Mouse (Mus musculus): ENCODE measurements around the gene Pgm5.

DNA sequence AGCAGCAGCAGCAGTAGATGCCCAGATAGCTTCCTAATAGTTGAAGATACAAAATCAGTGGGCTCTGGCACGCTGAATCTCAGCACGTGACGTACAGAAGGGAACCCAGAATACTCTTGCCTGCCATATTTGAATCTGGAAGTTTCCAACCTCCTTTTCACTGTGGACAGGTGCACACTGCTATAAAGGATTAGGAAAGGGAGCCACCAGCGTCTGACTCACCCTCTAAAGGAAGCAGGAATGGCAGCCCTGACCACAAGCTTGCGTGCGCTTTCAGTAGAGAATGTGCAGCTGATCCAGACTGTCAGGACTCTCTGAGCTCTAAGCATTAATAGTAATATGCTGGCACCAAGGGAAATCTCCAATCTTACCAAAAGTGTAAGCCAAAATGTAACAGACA lies 220.7 kb downstream of the Pgm5 start:
- no peak for TF ChIP-seq CTCF (IDR thresholded peaks at IDR 0.05; ENCODE audit: extremely low read depth, insufficient read depth, insufficient read length, insufficient replicate concordance)
- no peak for TF ChIP-seq POLR2A (IDR thresholded peaks at IDR 0.05; ENCODE audit: low read depth, low read length)
